Mouse (Mus musculus) forebrain, postnatal 0 days (tissue): ENCODE measurements at regions not wholly inside any gene's neighbourhood (a gene's known extent, or its start where the extent isn't known, plus 50 kb on each side); places are given as distances from the start of the nearest gene placed in this dataset.

ENCODE experiments used
- ATAC-seq: fragments of 200-750 bp; cut with Nextera tagmentation; 2 replicates; pipeline ENCODE4 v1.8.0; 2017; ENCODE audit warnings: mild to moderate bottlenecking, moderate library complexity
- DNase-seq: peaks from one replicate; pipeline ENCODE4 v3.0.0-alpha.2; 2015
- H3K27ac ChIP-seq: fragments of 300-500 bp; sonication (generic); 2 replicates; pipeline ENCODE4 v1.5.1; 2014; ENCODE audit warnings: low read depth, mild to moderate bottlenecking, antibody characterized with exemption, low read length, moderate library complexity, mixed read lengths
- H3K27me3 ChIP-seq: fragments of 300-500 bp; sonication (generic); 2 replicates; pipeline ENCODE4 v1.6.1; 2014; ENCODE audit warnings: mild to moderate bottlenecking, low read length, mixed read lengths; ENCODE audit not compliant: insufficient read depth
- H3K36me3 ChIP-seq: fragments of 300-500 bp; sonication (generic); 2 replicates; pipeline ENCODE4 v1.6.1; 2014; ENCODE audit warnings: mild to moderate bottlenecking, moderate library complexity; ENCODE audit not compliant: insufficient read depth
- H3K4me1 ChIP-seq: fragments of 300-500 bp; sonication (generic); 2 replicates; pipeline ENCODE4 v1.6.1; 2014; ENCODE audit warnings: antibody characterized with exemption; ENCODE audit not compliant: insufficient read depth
- H3K4me2 ChIP-seq: fragments of 300-500 bp; sonication (generic); 2 replicates; pipeline ENCODE4 v1.6.1; 2014; ENCODE audit warnings: low read depth, mild to moderate bottlenecking, moderate library complexity
- H3K4me3 ChIP-seq: fragments of 300-500 bp; sonication (generic); 2 replicates; pipeline ENCODE4 v1.5.1; 2014; ENCODE audit warnings: low read depth, low read length, mixed read lengths
- H3K9ac ChIP-seq: fragments of 300-500 bp; sonication (generic); 2 replicates; pipeline ENCODE4 v1.6.1; 2014; ENCODE audit warnings: mild to moderate bottlenecking
- H3K9me3 ChIP-seq: fragments of 300-500 bp; sonication (generic); 2 replicates; pipeline ENCODE4 v1.6.1; 2016; ENCODE audit warnings: low read length
- CTCF ChIP-seq: sonication (generic); IDR thresholded peaks from 2 replicates; pipeline ENCODE4 v1.5.1; 2016; ENCODE audit warnings: antibody characterized with exemption, control low read depth, low read depth
- WGBS: fragments of 180-500 bp; shearing (Covaris S2); extraction: QIAGEN DNeasy Blood & Tissue Kit; methylation state at CpG from one replicate; pipeline ENCODE4 v1.1.7; 2014; 5-methylcytosine and 5-hydroxymethylcytosine counted together

DNA sequence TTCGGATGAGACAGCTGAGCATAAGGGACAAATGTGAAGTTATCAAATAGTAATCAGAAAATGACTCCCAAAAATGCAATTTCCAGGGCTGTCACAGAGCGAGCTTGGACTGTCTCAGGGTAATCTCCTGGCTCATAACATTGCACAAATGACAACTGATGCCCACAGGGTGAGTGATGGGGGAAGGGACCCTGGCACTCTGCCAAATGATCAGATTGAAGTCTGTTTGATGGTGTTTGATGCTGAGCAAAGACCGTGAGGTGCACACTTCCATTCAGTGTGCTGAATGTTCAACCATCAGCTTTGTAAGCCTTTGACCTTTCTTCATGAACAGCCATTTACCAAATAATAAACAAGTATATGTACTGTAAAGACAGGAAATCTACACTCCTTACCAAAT lies 169.4 kb upstream of the Sash1 start:
- no peaks in the 10 kb centered on the region for H3K9me3 ChIP-seq
- no peaks in the 10 kb centered on the region for H3K27me3 ChIP-seq
- no peak overlapping the region for H3K9ac ChIP-seq
- no peak for DNase-seq
- no peak overlapping the region for H3K4me2 ChIP-seq
- H3K4me3 ChIP-seq = no peak overlapping the region
- H3K36me3 ChIP-seq = no peaks in the 10 kb centered on the region
- no peak for TF ChIP-seq CTCF
- H3K27ac ChIP-seq = no peak overlapping the region
- H3K4me1 ChIP-seq = 0 out of 2 replicates have a peak, but pooled peaks cover 5% of the 10 kb centered on the region
- WGBS = 56% methylated on average over 3 of the region's 3 CpGs
- no peak for ATAC-seq

DNA sequence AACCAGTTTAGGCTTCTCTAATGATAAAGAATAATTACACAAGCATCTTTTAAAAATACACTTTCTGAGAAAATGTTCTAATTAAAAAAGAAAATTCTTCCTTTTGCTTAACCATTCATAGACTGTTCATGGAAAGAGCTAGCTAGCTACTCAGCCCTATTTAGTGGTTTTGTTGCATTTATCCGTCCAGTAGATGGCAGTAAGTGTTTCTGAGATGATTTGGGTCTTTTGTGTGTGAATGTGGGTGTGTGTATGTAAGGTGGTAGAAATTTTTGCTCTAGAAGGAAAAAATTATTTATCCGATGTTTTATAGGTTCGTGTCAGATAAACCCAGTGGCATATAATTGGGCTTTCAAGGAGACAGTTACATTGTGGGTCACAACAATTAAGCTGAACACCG lies 167.5 kb upstream of the Sash1 start:
- H3K36me3 ChIP-seq = no peaks in the 10 kb centered on the region
- no peak overlapping the region for H3K4me2 ChIP-seq
- ATAC-seq (peak; percentile 86), DNase-seq (peak; percentile 79)
- no peak overlapping the region for H3K27ac ChIP-seq
- TF ChIP-seq CTCF = peak; percentile 87
- H3K9ac ChIP-seq = no peak overlapping the region
- H3K4me3 ChIP-seq = no peak overlapping the region
- 33% methylated on average over 4 of the region's 4 CpGs for WGBS
- H3K4me1 ChIP-seq = 0 out of 2 replicates have a peak, but pooled peaks cover 5% of the 10 kb centered on the region
- H3K9me3 ChIP-seq = no peaks in the 10 kb centered on the region
- H3K27me3 ChIP-seq = no peaks in the 10 kb centered on the region

DNA sequence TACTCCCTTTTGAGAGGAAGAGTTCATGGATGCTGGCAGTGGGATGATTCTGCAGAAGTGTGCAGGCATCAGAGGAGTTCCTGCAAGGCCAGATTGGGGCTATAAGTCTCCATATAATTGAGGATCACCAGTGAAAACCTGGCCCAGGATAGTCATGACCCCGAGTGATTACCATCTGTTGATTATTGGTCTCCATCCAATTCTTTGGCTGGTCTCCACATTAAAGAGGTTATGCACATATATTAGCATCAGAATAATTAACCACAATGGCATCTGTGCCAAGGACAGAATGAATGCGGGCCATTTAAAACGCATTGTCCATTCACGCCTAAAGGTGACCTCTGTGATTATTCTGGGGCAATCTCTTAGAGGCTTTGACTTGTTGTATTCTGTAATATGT lies 161.5 kb upstream of the Sash1 start:
- Histone ChIP-seq H3K36me3 (no peaks in the 10 kb centered on the region), H3K27me3 (no peaks in the 10 kb centered on the region), H3K9me3 (no peaks in the 10 kb centered on the region), H3K27ac (no peak overlapping the region), H3K9ac (no peak overlapping the region), H3K4me2 (no peak overlapping the region), H3K4me3 (no peak overlapping the region), H3K4me1 (no peaks in the 10 kb centered on the region)
- DNase-seq = no peak
- 48% methylated on average over 4 of the region's 4 CpGs for whole genome bisulfite sequencing
- no peak for ATAC-seq
- no peak for TF ChIP-seq CTCF

DNA sequence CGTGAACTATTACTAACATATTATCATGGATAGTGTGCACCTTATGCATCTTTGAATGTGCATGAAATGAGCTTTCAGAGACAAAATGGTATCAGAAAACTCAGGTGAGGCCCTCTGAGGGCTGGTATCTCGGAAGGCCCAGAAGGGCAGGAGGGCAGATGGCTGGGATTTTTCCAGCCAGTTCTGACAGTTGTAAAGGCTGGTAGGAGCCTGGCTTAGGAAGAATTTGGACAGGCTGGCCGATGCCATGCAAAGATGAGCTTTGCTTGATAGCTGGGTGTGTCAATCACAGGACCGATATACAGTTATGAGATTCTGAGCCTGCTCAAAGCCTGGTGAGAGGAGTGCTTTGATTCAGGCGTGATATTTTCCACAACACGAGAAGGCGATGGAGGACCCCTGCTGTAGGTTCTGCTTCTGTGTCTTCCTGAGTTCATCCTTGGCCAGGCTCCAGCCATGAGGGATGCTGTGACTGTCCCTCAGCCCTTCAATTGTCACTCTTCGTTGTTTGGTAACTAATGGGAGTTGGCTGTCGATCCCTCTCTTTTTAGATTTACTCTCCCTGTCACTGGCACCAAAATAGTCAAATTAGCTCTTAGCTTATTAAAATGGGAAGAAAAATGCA lies 159.0 kb upstream of the Sash1 start:
- H3K4me2 ChIP-seq = no peak overlapping the region
- no peak for TF ChIP-seq CTCF
- 64% methylated on average over 9 of the region's 9 CpGs for WGBS
- H3K27ac ChIP-seq = no peak overlapping the region
- no peaks in the 10 kb centered on the region for H3K36me3 ChIP-seq
- H3K27me3 ChIP-seq = no peaks in the 10 kb centered on the region
- no peaks in the 10 kb centered on the region for H3K4me1 ChIP-seq
- H3K9ac ChIP-seq = no peak overlapping the region
- no peaks in the 10 kb centered on the region for H3K9me3 ChIP-seq
- peak; percentile 29; the same call in 1 of the 2 replicates for ATAC-seq
- no peak overlapping the region for H3K4me3 ChIP-seq
- DNase-seq = no peak

DNA sequence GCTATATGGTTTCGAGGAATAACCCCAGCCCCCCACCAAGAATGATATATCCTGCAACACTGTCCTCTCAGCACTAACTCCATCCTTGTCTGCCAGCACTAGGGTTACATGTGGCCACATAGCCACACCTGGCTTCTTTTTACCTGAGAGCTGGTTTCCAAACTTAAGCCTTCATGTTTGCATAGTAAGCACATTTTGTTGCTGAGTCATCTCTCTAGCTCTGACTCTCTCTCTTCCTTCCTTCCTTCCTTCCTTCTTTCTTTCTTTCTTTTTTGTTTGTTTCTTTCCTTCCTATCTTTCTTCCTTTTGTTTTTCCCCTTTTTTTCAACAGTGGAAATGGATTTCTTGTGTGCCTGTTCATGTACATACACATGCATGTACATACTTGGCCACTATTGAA lies 157.6 kb upstream of the Sash1 start:
- H3K4me2 ChIP-seq = no peak overlapping the region
- H3K36me3 ChIP-seq = no peaks in the 10 kb centered on the region
- no peaks in the 10 kb centered on the region for H3K9me3 ChIP-seq
- no peaks in the 10 kb centered on the region for H3K4me1 ChIP-seq
- H3K27ac ChIP-seq = no peak overlapping the region
- TF ChIP-seq CTCF = no peak
- DNase-seq (no peak), ATAC-seq (no peak)
- WGBS = 96% methylated on average over 1 of the region's 1 CpGs
- no peak overlapping the region for H3K9ac ChIP-seq
- no peak overlapping the region for H3K4me3 ChIP-seq
- no peaks in the 10 kb centered on the region for H3K27me3 ChIP-seq

DNA sequence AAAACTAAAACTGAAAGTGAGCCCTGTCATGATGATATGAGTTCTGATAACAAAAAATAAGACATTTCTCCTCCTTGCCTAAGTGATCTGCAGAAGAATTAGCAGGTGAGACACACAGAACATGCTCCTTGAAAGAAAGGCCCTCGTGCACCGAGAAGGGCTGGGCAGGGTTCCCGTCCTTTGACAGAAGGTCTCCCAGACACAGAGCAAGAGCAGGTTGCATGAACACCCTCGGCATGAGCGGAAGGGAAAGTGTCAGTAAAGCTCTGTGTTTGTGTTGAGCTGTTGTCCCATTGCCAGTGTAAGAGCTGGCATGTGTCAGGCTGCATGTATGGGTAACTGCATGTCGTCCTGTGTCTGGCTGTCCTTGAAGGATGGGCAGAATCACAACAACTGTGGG lies 144.6 kb upstream of the Sash1 start:
- Histone ChIP-seq H3K36me3 (no peaks in the 10 kb centered on the region), H3K9ac (no peak overlapping the region), H3K4me3 (no peak overlapping the region), H3K27ac (no peak overlapping the region), H3K27me3 (0 out of 2 replicates have a peak, but pooled peaks cover 5% of the 10 kb centered on the region), H3K4me1 (no peaks in the 10 kb centered on the region), H3K9me3 (no peaks in the 10 kb centered on the region), H3K4me2 (no peak overlapping the region)
- TF ChIP-seq CTCF = no peak
- ATAC-seq (peak; percentile 42), DNase-seq (no peak)
- WGBS = 72% methylated on average over 6 of the region's 6 CpGs

DNA sequence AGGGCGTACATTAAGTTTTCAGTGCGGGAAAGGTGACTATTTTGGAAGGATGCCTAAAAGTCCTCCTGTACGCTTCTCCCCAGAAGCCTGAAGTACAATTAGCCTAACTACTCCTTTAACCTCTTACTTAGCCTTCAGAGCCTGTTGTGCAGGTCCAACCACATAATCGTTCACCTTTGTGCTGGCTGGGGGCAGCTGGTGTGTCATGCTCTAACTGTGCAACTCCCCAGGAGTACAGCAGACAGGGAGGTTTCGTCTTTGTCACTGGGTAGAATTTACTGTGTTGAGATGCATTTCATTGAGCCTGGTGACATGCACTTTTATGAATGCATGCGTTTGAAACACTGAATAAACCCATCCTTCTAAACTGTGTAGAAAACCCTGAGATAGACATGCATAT lies 143.6 kb upstream of the Sash1 start:
- no peak overlapping the region for H3K4me2 ChIP-seq
- H3K4me3 ChIP-seq = no peak overlapping the region
- no peak overlapping the region for H3K27ac ChIP-seq
- 82% methylated on average over 6 of the region's 6 CpGs for WGBS
- no peaks in the 10 kb centered on the region for H3K4me1 ChIP-seq
- no peak for TF ChIP-seq CTCF
- peaks cover 5% of the 10 kb centered on the region; the same call in 1 of the 2 replicates for H3K27me3 ChIP-seq
- ATAC-seq = no peak
- DNase-seq = no peak
- H3K9ac ChIP-seq = no peak overlapping the region
- no peaks in the 10 kb centered on the region for H3K9me3 ChIP-seq
- H3K36me3 ChIP-seq = no peaks in the 10 kb centered on the region
